Mouse (Mus musculus): ENCODE results near the gene Traip. TPM values are rescaled to one million over a fixed set of nuclear protein-coding genes. Genes with fewer than 3 reads are reported as not detected.

The Traip gene
- polyA plus RNA-seq, 2 experiments: 14.3 to 22.5 TPM

GRCm38 (mm10) chr9:107961881-107962280 is 11.9 kb downstream of the Traip start:
- Histone ChIP-seq H3K36me3 (ENCODE audit: control insufficient read depth, insufficient read depth, low read length) (peaks cover 31% of the 10 kb centered on the region), H3K4me2 (replicated peaks; ENCODE audit: low read depth, low read length, severe bottlenecking) (no peak overlapping the region), H3K4me3 (replicated peaks; ENCODE audit: low read length) (no peak overlapping the region), H3K4me1 (ENCODE audit: control insufficient read depth, insufficient read depth, low read length) (no peaks in the 10 kb centered on the region), H3K9ac (ENCODE audit: low read depth, low read length, severe bottlenecking) (no peak overlapping the region), H3K27me3 (ENCODE audit: control insufficient read depth, insufficient read depth, low read length) (no peaks in the 10 kb centered on the region), H3K9me3 (ENCODE audit: control insufficient read depth, low read length) (no peaks in the 10 kb centered on the region), H3K27ac (replicated peaks; ENCODE audit: low read depth, low read length) (no peak overlapping the region)
- ATAC-seq (ENCODE audit: low FRiP score, low read depth) (no peak), DNase-seq (ENCODE audit: low spot score) (no peak)
- no peak for TF ChIP-seq POLR2A (IDR thresholded peaks at IDR 0.05; ENCODE audit: borderline replicate concordance, extremely low read depth, insufficient read depth, insufficient read length)
- 50% methylated on average over 5 of the region's 5 CpGs for WGBS

DNA sequence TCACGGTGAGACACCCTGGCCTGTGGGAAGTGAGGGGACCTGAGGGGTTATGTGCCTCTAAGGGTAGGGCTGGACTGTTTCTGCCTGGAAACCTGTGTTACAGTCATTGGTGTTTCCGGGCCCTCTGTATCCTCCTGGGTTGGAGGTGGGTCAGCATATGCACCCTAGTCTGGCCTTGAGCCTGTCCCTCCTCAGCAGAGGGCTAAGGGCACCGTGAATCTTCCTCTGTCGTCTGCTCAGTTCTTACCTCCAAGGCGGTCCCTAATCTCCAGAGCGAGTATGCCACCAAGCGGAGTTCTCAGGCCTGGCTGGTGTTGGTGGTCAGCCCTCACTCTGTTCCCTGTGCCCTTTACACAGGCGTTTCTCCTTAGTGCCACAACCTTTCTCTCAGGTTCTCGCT is 13.0 kb downstream of the Traip start:
- Histone ChIP-seq H3K4me3 (replicated peaks; ENCODE audit: low read length) (no peak overlapping the region), H3K4me1 (ENCODE audit: control insufficient read depth, insufficient read depth, low read length) (no peaks in the 10 kb centered on the region), H3K4me2 (replicated peaks; ENCODE audit: low read depth, low read length, severe bottlenecking) (no peak overlapping the region), H3K27me3 (ENCODE audit: control insufficient read depth, insufficient read depth, low read length) (no peaks in the 10 kb centered on the region), H3K9me3 (ENCODE audit: control insufficient read depth, low read length) (no peaks in the 10 kb centered on the region), H3K27ac (replicated peaks; ENCODE audit: low read depth, low read length) (no peak overlapping the region), H3K9ac (ENCODE audit: low read depth, low read length, severe bottlenecking) (no peak overlapping the region), H3K36me3 (ENCODE audit: control insufficient read depth, insufficient read depth, low read length) (peaks cover 26% of the 10 kb centered on the region)
- 90% methylated on average over 9 of the region's 9 CpGs for WGBS
- DNase-seq (ENCODE audit: low spot score) (no peak), ATAC-seq (ENCODE audit: low FRiP score, low read depth) (no peak)
- no peak for TF ChIP-seq POLR2A (IDR thresholded peaks at IDR 0.05; ENCODE audit: borderline replicate concordance, extremely low read depth, insufficient read depth, insufficient read length)

DNA sequence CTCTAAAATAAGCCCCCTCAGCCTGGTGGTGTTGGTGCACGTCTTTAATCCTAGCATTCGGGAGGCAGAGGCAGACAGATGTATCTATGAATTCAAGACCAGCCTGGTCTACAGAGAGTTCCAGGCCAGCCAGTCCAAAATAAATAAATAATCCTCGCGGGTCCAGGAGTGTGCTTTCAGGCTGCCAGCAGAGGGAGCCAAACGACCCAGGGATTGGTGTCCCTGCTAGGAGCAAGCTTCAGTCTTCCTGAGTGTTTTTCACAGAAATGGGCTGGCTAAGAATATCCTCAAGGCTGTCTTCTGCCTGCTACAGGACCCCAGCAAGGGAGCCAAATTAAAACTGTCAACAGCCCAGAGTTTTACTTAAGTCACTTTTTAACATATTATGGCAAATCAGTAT is 13.8 kb downstream of the Traip start:
- Histone ChIP-seq H3K9me3 (ENCODE audit: control insufficient read depth, low read length) (no peaks in the 10 kb centered on the region), H3K4me3 (replicated peaks; ENCODE audit: low read length) (no peak overlapping the region), H3K4me2 (replicated peaks; ENCODE audit: low read depth, low read length, severe bottlenecking) (no peak overlapping the region), H3K4me1 (ENCODE audit: control insufficient read depth, insufficient read depth, low read length) (no peaks in the 10 kb centered on the region), H3K9ac (ENCODE audit: low read depth, low read length, severe bottlenecking) (no peak overlapping the region), H3K36me3 (ENCODE audit: control insufficient read depth, insufficient read depth, low read length) (peaks cover 30% of the 10 kb centered on the region), H3K27me3 (ENCODE audit: control insufficient read depth, insufficient read depth, low read length) (no peaks in the 10 kb centered on the region), H3K27ac (replicated peaks; ENCODE audit: low read depth, low read length) (no peak overlapping the region)
- ATAC-seq (ENCODE audit: low FRiP score, low read depth): peak; percentile 77; the same call in 1 of the 2 replicates
- 0 out of 2 replicates have a peak, but pooled peaks have one; percentile 30 for TF ChIP-seq POLR2A (IDR thresholded peaks at IDR 0.05; ENCODE audit: borderline replicate concordance, extremely low read depth, insufficient read depth, insufficient read length)
- peak; percentile 94 for DNase-seq (ENCODE audit: low spot score)
- WGBS: 19% methylated on average over 5 of the region's 5 CpGs

GRCm38 (mm10) chr9:107964681-107965080 is 14.7 kb downstream of the Traip start:
- H3K27me3 ChIP-seq (ENCODE audit: control insufficient read depth, insufficient read depth, low read length): no peaks in the 10 kb centered on the region
- H3K9me3 ChIP-seq (ENCODE audit: control insufficient read depth, low read length): no peaks in the 10 kb centered on the region
- H3K27ac ChIP-seq (replicated peaks; ENCODE audit: low read depth, low read length): no peak overlapping the region
- DNase-seq (ENCODE audit: low spot score) (no peak), ATAC-seq (ENCODE audit: low FRiP score, low read depth) (no peak)
- no peaks in the 10 kb centered on the region for H3K4me1 ChIP-seq (ENCODE audit: control insufficient read depth, insufficient read depth, low read length)
- H3K9ac ChIP-seq (ENCODE audit: low read depth, low read length, severe bottlenecking): no peak overlapping the region
- no peak overlapping the region for H3K4me3 ChIP-seq (replicated peaks; ENCODE audit: low read length)
- no peak overlapping the region for H3K4me2 ChIP-seq (replicated peaks; ENCODE audit: low read depth, low read length, severe bottlenecking)
- peaks cover 32% of the 10 kb centered on the region for H3K36me3 ChIP-seq (ENCODE audit: control insufficient read depth, insufficient read depth, low read length)
- WGBS: 91% methylated on average over 9 of the region's 9 CpGs
- no peak for TF ChIP-seq POLR2A (IDR thresholded peaks at IDR 0.05; ENCODE audit: borderline replicate concordance, extremely low read depth, insufficient read depth, insufficient read length)

DNA sequence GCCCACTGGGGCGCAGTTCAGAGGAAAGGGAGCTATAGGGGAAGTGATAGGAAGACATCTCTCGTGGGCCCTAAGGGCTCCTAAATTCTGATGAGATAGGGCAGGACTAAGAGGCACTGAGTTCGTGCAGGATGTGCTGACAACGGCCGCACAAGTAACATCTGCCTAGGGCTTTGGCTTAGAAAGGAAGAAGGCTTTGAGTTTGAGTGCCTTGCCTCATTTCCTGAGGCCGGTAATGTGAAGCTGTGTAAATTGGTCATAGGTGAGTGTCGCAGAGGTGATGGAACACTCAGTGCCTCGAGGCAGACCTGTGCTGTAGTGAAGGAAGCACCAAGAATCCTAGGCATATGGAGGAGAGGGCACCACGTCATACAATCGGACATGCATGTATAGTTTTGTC is 16.7 kb downstream of the Traip start:
- H3K36me3 ChIP-seq (ENCODE audit: control insufficient read depth, insufficient read depth, low read length): peaks cover 26% of the 10 kb centered on the region

GRCm38 (mm10) chr9:107967437-107967836 is 17.5 kb downstream of the Traip start:
- Histone ChIP-seq H3K27ac (replicated peaks; ENCODE audit: low read depth, low read length) (no peak overlapping the region), H3K9ac (ENCODE audit: low read depth, low read length, severe bottlenecking) (no peak overlapping the region), H3K36me3 (ENCODE audit: control insufficient read depth, insufficient read depth, low read length) (peaks cover 23% of the 10 kb centered on the region), H3K4me1 (ENCODE audit: control insufficient read depth, insufficient read depth, low read length) (no peaks in the 10 kb centered on the region), H3K4me2 (replicated peaks; ENCODE audit: low read depth, low read length, severe bottlenecking) (no peak overlapping the region), H3K4me3 (replicated peaks; ENCODE audit: low read length) (no peak overlapping the region), H3K27me3 (ENCODE audit: control insufficient read depth, insufficient read depth, low read length) (no peaks in the 10 kb centered on the region), H3K9me3 (ENCODE audit: control insufficient read depth, low read length) (no peaks in the 10 kb centered on the region)
- WGBS: 82% methylated on average over 6 of the region's 6 CpGs
- TF ChIP-seq POLR2A (IDR thresholded peaks at IDR 0.05; ENCODE audit: borderline replicate concordance, extremely low read depth, insufficient read depth, insufficient read length): no peak
- no peak for DNase-seq (ENCODE audit: low spot score)
- ATAC-seq (ENCODE audit: low FRiP score, low read depth): no peak

More for the DNA sequence above, 16.7 kb downstream of the Traip start:
- no peak for TF ChIP-seq POLR2A (IDR thresholded peaks at IDR 0.05; ENCODE audit: borderline replicate concordance, extremely low read depth, insufficient read depth, insufficient read length)
- Histone ChIP-seq H3K9me3 (ENCODE audit: control insufficient read depth, low read length) (no peaks in the 10 kb centered on the region), H3K27ac (replicated peaks; ENCODE audit: low read depth, low read length) (no peak overlapping the region), H3K4me1 (ENCODE audit: control insufficient read depth, insufficient read depth, low read length) (no peaks in the 10 kb centered on the region), H3K9ac (ENCODE audit: low read depth, low read length, severe bottlenecking) (no peak overlapping the region), H3K4me2 (replicated peaks; ENCODE audit: low read depth, low read length, severe bottlenecking) (no peak overlapping the region), H3K4me3 (replicated peaks; ENCODE audit: low read length) (no peak overlapping the region), H3K27me3 (ENCODE audit: control insufficient read depth, insufficient read depth, low read length) (no peaks in the 10 kb centered on the region)
- 85% methylated on average over 10 of the region's 10 CpGs for WGBS
- ATAC-seq (ENCODE audit: low FRiP score, low read depth) (no peak), DNase-seq (ENCODE audit: low spot score) (no peak)
